Mouse (Mus musculus): ENCODE results near the gene Rab22a. TPM values are rescaled to one million over a fixed set of nuclear protein-coding genes. Genes with fewer than 3 reads are reported as not detected.

The Rab22a gene
- total RNA-seq (2014; rRNA removed), result 14.0 and 22.2 TPM in 2 replicates
- polyA plus RNA-seq (2015; fragmentation: Nextera tagmentation; extraction: Ambion mirVana), result 32.9 and 36.0 TPM in 2 replicates

DNA sequence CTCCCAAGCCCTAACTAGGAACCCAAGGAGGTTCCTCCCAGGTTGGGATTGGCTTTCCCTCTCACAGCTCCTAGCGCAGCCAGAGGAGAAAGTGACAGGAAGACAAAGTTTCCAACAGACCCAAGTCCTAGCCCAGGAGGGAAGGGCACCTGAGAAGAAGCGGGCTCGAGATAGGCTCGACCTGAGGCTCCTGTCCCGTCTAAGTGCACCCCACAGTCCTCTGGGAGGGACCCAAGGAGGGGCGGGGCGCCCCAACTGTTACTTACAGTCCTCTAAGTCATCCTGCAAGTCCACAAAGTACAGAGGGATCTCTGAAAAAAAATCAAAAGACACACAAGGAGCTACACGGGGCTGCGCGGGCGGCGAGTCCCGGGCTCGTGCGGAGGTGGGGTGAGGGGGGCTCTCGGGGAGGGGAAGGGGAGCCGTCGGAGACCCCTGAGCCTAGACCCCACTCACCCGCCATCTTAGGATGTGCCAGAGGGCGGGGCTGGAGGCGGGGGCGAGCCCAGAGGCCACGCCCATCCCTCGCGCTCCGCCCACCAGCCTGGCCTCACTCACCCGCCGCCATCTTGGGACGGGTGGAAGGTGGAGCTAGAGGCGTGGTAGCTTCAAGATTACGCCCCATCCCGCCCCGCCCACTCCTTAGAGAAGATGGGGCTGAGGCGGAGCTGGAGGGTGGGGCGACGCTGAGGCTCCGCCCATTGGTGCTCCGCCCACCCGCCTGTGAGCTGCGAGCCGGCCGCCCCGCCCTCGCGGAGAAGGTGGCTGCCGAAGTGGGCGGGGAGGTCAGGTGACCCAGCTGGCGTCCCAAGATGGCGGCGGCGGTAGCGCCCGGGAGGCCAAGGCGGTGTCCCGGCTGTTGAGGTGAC lies at the start of gene Rab22a:
Gene Rab22a, plus strand, starts transcription at position 704 of the 869 bp plus-strand sequence.
- TF ChIP-seq CTCF (IDR thresholded peaks at IDR 0.05; ENCODE audit: low read depth), result no peak
- no peaks in the 10 kb centered on the region; the same call in 1 of the 2 replicates for H3K36me3 ChIP-seq (ENCODE audit: insufficient read depth, low read length)
- peaks cover 8% of the 10 kb centered on the region; the same call in 1 of the 2 replicates for H3K4me1 ChIP-seq (ENCODE audit: insufficient read depth, low read length)
- no peaks in the 10 kb centered on the region for H3K27me3 ChIP-seq (ENCODE audit: insufficient read depth, low read length)
- H3K9me3 ChIP-seq (ENCODE audit: low read length), result no peaks in the 10 kb centered on the region
- ATAC-seq (peak; percentile 99), DNase-seq (ENCODE audit: low spot score) (peak; percentile 99)
- peak within 1 kb of the TSS; percentile 93 for H3K4me2 ChIP-seq (ENCODE audit: low read depth, low read length)
- WGBS, result under 1% methylated on average over 54 of the region's 55 CpGs
- peak within 1 kb of the TSS; percentile 52; the same call in 1 of the 2 replicates for H3K27ac ChIP-seq
- H3K9ac ChIP-seq (replicated peaks; ENCODE audit: low read length), result peak within 1 kb of the TSS; percentile 90
- H3K4me3 ChIP-seq (ENCODE audit: low read length), result peak within 1 kb of the TSS; percentile 90

DNA sequence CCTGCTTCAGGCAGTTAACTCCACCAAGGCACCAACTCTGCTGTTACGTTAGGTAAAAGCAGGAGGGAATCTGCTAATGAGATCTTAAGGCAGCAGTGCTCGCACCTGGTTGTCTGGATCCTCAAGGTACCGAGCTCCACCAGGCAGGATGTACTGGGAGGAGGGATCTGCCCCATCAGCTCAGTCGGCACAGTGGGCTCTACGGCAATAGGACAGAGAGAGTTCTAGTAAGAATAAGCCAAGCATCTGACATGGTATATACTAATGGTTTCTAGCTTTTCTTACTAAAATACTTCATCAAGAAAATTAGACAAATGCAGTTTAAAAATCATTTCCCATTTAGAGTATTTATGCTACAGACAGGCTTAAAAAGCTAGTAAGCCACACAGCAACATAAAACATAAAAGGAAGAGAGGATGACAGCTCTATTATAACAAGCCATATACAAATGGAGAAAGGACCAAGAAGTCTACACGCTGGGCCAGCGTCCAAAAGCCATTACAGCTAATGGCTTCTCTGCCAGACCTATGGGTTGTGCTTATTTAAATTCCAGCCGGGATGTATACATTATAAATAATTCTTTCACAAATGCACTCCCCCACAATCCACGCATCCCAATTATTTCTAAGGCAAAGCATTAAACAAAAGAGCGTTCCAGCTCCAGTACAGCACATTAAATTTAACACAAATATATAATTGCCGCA lies 44.0 kb upstream of the Rab22a start:
- no peak overlapping the region for H3K4me2 ChIP-seq (ENCODE audit: low read depth, low read length)
- H3K9ac ChIP-seq (replicated peaks; ENCODE audit: low read length), result no peak overlapping the region
- no peak for TF ChIP-seq CTCF (IDR thresholded peaks at IDR 0.05; ENCODE audit: low read depth)
- H3K4me3 ChIP-seq (ENCODE audit: low read length), result no peak overlapping the region
- H3K9me3 ChIP-seq (ENCODE audit: low read length), result peaks cover 3% of the 10 kb centered on the region; the same call in 1 of the 2 replicates
- H3K27me3 ChIP-seq (ENCODE audit: insufficient read depth, low read length), result no peaks in the 10 kb centered on the region
- no peak for DNase-seq (ENCODE audit: low spot score)
- no peak overlapping the region for H3K27ac ChIP-seq
- no peaks in the 10 kb centered on the region for H3K36me3 ChIP-seq (ENCODE audit: insufficient read depth, low read length)
- no peaks in the 10 kb centered on the region for H3K4me1 ChIP-seq (ENCODE audit: insufficient read depth, low read length)
- WGBS, result 78% methylated on average over 11 of the region's 11 CpGs
- no peak for ATAC-seq

- H3K27me3 ChIP-seq (ENCODE audit: insufficient read depth, low read length), result no peaks in the 10 kb centered on the region
- no peak for TF ChIP-seq CTCF (IDR thresholded peaks at IDR 0.05; ENCODE audit: low read depth)
- WGBS, result 57% methylated on average over 7 of the region's 7 CpGs
- H3K4me3 ChIP-seq (ENCODE audit: low read length), result no peak overlapping the region
- no peaks in the 10 kb centered on the region for H3K36me3 ChIP-seq (ENCODE audit: insufficient read depth, low read length)
- peaks cover 3% of the 10 kb centered on the region; the same call in 1 of the 2 replicates for H3K9me3 ChIP-seq (ENCODE audit: low read length)
- H3K4me2 ChIP-seq (ENCODE audit: low read depth, low read length), result no peak overlapping the region
- H3K9ac ChIP-seq (replicated peaks; ENCODE audit: low read length), result no peak overlapping the region
- no peaks in the 10 kb centered on the region for H3K4me1 ChIP-seq (ENCODE audit: insufficient read depth, low read length)
- ATAC-seq (no peak), DNase-seq (ENCODE audit: low spot score) (no peak)
- H3K27ac ChIP-seq, result no peak overlapping the region
Observed at GRCm38 (mm10) chr2:173616156-173616555, 43.4 kb upstream of the Rab22a start.

GRCm38 (mm10) chr2:173619132-173619531 lies 40.4 kb upstream of the Rab22a start:
- DNase-seq (ENCODE audit: low spot score) (no peak), ATAC-seq (no peak)
- H3K27ac ChIP-seq, result no peak overlapping the region
- no peak overlapping the region for H3K9ac ChIP-seq (replicated peaks; ENCODE audit: low read length)
- H3K27me3 ChIP-seq (ENCODE audit: insufficient read depth, low read length), result no peaks in the 10 kb centered on the region
- no peak overlapping the region for H3K4me3 ChIP-seq (ENCODE audit: low read length)
- H3K36me3 ChIP-seq (ENCODE audit: insufficient read depth, low read length), result no peaks in the 10 kb centered on the region
- peaks cover 3% of the 10 kb centered on the region; the same call in 1 of the 2 replicates for H3K9me3 ChIP-seq (ENCODE audit: low read length)
- no peaks in the 10 kb centered on the region for H3K4me1 ChIP-seq (ENCODE audit: insufficient read depth, low read length)
- 97% methylated on average over 5 of the region's 5 CpGs for WGBS
- H3K4me2 ChIP-seq (ENCODE audit: low read depth, low read length), result no peak overlapping the region
- TF ChIP-seq CTCF (IDR thresholded peaks at IDR 0.05; ENCODE audit: low read depth), result no peak

DNA sequence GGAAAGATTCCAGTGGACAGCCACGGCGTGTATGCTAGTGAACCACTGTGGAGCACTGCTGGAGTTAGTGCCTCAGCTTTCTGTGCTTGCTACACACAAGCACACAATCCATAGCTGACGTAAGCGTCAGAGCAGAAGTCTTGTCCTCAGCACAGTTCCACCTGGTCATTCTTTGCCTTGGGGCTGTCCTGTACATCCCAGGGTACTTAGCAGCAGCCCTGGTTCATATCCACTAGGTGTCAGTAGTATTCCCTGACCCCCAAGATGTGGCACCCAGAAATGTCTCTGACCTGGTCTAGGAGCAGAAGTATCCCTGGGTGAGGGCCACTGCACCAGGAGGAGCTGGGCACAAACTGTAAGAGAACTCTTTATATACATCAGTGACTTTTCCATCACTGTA lies 38.9 kb upstream of the Rab22a start:
- Histone ChIP-seq H3K4me2 (ENCODE audit: low read depth, low read length) (no peak overlapping the region), H3K9ac (replicated peaks; ENCODE audit: low read length) (no peak overlapping the region), H3K27me3 (ENCODE audit: insufficient read depth, low read length) (no peaks in the 10 kb centered on the region), H3K4me3 (ENCODE audit: low read length) (no peak overlapping the region), H3K36me3 (ENCODE audit: insufficient read depth, low read length) (no peaks in the 10 kb centered on the region), H3K9me3 (ENCODE audit: low read length) (peaks cover 3% of the 10 kb centered on the region; the same call in 1 of the 2 replicates), H3K27ac (no peak overlapping the region), H3K4me1 (ENCODE audit: insufficient read depth, low read length) (no peaks in the 10 kb centered on the region)
- WGBS, result 96% methylated on average over 4 of the region's 4 CpGs
- DNase-seq (ENCODE audit: low spot score) (no peak), ATAC-seq (no peak)
- TF ChIP-seq CTCF (IDR thresholded peaks at IDR 0.05; ENCODE audit: low read depth), result peak; percentile 25; the same call in 1 of the 2 replicates

- Histone ChIP-seq H3K27me3 (ENCODE audit: insufficient read depth, low read length) (no peaks in the 10 kb centered on the region), H3K27ac (0 out of 2 replicates have a peak overlapping the region, but pooled peaks have one; percentile 34), H3K4me3 (ENCODE audit: low read length) (no peak overlapping the region), H3K36me3 (ENCODE audit: insufficient read depth, low read length) (no peaks in the 10 kb centered on the region), H3K4me1 (ENCODE audit: insufficient read depth, low read length) (no peaks in the 10 kb centered on the region), H3K4me2 (ENCODE audit: low read depth, low read length) (no peak overlapping the region), H3K9me3 (ENCODE audit: low read length) (peaks cover 3% of the 10 kb centered on the region; the same call in 1 of the 2 replicates), H3K9ac (replicated peaks; ENCODE audit: low read length) (no peak overlapping the region)
- WGBS, result 28% methylated on average over 7 of the region's 7 CpGs
- peak; percentile 85 for ATAC-seq
- DNase-seq (ENCODE audit: low spot score), result peak; percentile 70
- TF ChIP-seq CTCF (IDR thresholded peaks at IDR 0.05; ENCODE audit: low read depth), result no peak
Observed at GRCm38 (mm10) chr2:173622173-173622601, 37.4 kb upstream of the Rab22a start.

Measured in hindbrain, postnatal 0 days (tissue).